Mouse (Mus musculus) brain, embryonic 14.5 days (tissue): ENCODE measurements around the gene Astl. TPM values are rescaled to one million over a fixed set of nuclear protein-coding genes. Genes with fewer than 3 reads are reported as not detected.

Experiments
- DNase-seq: peaks from one replicate; pipeline ENCODE4 v3.0.0-alpha.2; 2011; ENCODE audit warnings: low read depth
- CTCF ChIP-seq: fragments of 200-500 bp; IDR thresholded peaks from 2 replicates; pipeline ENCODE4 v1.5.1; 2012; ENCODE audit warnings: inconsistent platforms, mild to moderate bottlenecking, moderate library complexity, borderline replicate concordance; ENCODE audit not compliant: insufficient read depth, insufficient read length; ENCODE audit errors: extremely low read depth
- POLR2A ChIP-seq: fragments of 200-500 bp; IDR thresholded peaks from 2 replicates; pipeline ENCODE4 v1.6.1; 2012; ENCODE audit warnings: mild to moderate bottlenecking, inconsistent platforms, borderline replicate concordance; ENCODE audit not compliant: poor library complexity, insufficient read depth, insufficient read length, severe bottlenecking; ENCODE audit errors: extremely low read depth
- polyA plus RNA-seq: library from polyadenylated mRNA; depleted of rRNA; stranded (reverse); fragments of >200 nt; gene quantifications from 2 replicates; pipeline ENCODE4 v1.2.3, GENCODE M21; 2012

The Astl gene
- polyA plus RNA-seq, 1 experiment, result not detected

- no peak for TF ChIP-seq CTCF
- TF ChIP-seq POLR2A, result no peak
- no peak for DNase-seq
These were observed 5.5 kb upstream of the Astl start for GRCm38 (mm10) chr2:127332807-127333570.

DNA sequence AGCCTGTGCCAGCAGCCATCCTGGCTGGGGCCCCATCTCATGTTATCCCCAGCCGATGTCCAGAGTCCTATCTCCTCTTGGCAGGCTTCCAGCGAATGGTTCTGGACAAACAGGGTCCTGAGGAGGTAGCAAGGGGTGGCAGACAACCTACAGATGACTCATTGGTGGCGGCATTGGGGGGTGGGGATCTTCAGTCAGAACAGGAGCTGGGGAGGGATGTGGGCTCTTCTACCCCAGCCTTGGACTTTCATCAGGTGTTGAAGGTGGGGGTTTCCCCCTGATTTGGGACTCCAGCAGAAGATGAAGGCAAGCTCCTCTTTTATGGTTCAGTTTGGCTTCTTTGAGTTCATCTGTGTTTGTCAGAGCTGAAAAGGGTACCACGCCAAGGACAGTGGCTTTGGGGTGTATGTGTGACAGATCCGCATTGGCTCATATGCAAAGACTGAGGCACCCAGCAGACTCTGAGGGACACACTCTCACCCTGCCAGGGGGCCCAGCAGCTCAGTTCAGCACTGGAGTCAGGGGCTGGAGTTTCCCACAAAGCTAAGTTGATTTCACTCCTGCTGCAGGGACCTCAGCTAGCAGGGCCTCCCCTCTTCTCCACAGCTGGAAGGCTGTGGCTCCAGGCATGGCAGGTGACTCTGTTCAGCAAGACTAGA is 4.4 kb upstream of the Astl start:
- TF ChIP-seq POLR2A (no peak), CTCF (no peak)
- DNase-seq, result no peak

GRCm38 (mm10) chr2:127335078-127335541 is 3.3 kb upstream of the Astl start:
- no peak for TF ChIP-seq POLR2A
- TF ChIP-seq CTCF, result no peak
- no peak for DNase-seq

DNA sequence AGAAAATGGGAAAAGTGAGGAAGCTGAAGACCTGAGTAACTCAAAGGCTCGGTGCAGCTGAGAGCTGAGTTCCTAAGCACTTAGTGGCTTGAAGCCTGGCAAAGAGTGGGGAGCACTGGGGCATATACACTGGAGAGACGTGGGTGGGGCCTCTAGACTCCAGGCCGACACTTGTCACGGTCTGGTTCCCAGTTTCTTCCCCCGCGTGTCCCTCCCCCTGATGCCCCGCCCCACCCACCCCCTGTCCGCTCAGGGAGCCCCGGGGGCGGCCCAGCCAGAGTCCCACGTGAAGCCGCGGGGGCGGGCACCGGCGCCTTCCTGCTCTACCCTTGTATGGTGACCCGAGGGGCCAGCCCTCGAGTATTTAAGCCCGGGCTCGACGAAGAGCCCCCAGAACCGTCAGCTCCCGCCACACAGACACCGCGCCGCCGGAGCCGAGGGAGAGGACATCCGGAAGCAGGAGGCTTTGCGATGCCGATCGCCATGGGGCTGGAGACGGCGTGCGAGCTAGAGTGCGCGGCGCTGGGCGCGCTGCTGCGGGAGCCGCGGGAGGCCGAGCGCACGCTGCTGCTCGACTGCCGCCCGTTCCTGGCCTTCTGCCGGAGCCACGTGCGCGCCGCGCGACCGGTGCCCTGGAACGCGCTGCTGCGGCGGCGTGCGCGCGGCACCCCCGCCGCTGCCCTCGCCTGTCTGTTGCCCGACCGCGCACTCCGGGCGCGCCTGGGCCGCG is 2.5 kb upstream of the Astl start, which contains the start of gene Dusp2:
Gene Dusp2 (plus strand): TSS at position 393 of the 730 bp plus-strand sequence.
- peak; percentile 72 for DNase-seq
- TF ChIP-seq CTCF (no peak), POLR2A (0 out of 2 replicates have a peak, but pooled peaks have one; percentile 19)

DNA sequence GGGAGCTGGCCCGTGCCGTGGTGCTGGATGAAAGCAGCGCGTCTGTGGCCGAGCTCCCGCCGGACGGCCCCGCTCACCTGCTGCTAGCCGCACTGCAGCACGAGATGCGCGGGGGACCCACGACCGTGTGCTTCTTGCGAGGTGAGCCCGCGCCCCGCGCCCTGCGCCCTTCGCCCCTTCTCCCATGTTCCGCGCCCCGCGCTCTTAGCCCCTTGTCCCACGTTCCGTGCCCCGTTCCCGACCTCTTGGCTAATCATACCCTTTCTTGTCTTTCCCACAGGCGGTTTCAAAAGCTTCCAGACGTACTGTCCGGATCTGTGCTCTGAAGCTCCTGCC is 2.0 kb upstream of the Astl start:
- TF ChIP-seq POLR2A, result no peak
- no peak for TF ChIP-seq CTCF
- no peak for DNase-seq

DNA sequence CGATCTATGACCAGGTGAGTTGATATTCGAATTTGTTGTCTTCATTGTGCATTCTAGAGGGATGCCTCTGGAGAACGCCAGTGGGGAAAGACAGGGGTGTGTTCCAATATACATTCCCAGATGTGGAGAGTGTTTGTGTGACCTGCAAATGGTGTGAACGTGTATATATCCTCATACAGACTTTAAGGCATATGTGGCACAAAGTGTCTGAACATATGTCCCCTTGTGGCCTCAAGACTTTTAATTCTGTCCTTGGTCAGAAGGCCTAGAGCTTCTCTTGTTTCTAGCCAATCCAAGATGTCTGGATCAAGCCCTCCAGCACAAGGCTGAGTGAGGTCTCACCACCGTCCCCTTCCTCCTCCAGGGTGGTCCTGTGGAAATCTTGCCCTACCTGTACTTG is 1.6 kb upstream of the Astl start:
- TF ChIP-seq CTCF, result no peak
- TF ChIP-seq POLR2A, result no peak
- DNase-seq, result no peak

DNA sequence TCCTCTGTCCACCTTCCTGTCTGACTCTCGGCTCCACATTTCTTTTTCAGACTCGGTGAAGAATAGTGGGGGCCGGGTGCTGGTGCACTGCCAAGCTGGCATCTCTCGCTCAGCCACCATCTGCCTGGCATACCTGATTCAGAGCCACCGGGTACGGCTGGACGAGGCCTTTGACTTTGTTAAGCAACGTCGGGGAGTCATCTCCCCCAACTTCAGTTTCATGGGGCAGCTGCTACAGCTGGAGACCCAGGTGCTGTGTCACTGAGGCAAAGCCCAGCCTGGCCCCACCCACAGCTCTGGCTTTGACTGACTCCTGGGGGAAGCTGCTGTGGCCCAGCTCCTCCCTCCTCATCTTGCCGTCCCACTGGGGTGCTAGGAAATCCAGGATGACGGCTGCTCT is 908 bp upstream of the Astl start:
- DNase-seq, result no peak
- TF ChIP-seq POLR2A (no peak), CTCF (no peak)

DNA sequence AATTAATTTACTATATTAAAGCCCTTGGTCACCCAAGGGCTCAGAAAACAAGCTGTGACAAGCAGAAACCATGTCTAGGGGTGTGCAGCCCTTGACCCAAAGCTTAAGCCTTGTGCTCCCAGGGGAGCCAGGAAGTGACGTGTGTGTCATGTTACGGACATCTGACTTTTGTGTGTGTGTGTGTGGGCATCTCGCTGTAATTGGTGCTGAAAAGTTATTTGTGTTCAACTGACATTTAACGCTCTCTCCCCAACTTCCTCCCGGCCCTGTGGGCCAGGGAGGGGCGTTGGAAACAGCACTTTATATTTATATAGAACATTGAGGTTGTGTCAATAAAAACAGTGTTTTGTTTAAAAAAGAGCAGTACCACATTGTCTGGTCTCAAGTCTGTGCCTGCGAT is 427 bp upstream of the Astl start:
- no peak for DNase-seq
- no peak for TF ChIP-seq CTCF
- TF ChIP-seq POLR2A, result no peak

DNA sequence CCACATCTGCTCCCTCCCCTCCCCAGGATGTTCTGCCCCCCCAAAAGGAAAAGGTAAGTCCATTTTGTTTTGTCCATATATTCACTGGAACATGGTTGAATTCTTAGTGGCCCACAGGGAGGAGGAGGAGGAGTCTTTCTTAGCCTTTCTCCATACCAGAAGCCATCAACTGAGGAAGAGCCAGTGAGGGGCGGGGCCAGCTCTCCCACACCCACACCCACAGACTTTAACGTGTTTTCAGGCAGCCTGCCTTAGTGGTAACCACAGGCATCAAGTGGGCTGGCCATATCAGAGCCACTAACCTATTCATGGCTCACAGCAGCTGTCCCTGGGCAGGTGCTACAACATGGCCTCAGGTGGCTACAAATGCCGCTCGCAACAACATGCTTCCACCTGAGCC is 394 bp downstream of the Astl start:
- no peak for TF ChIP-seq POLR2A
- TF ChIP-seq CTCF, result no peak
- no peak for DNase-seq

- DNase-seq, result no peak
- no peak for TF ChIP-seq CTCF
- no peak for TF ChIP-seq POLR2A
These were observed 823 bp downstream of the Astl start for GRCm38 (mm10) chr2:127339262-127339661.

DNA sequence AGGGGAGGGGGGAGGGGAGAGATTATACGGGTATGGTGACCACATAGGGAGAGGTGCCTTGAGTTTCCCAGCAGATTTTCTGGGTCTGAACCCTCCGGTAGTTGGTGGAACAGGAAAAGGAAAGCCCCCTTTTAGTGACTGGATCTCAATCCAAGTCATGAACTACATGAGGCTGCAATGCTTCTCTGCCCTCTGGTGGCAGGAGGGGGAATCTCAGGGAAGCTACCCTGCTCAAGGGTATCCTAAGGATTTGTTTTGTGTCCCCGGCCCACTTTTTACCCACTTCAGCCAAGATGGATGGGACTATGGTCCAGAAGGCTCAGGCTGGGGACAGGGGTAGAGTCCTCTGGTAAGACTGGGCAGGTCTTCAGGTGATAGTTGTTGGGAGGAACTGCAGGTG is 2.7 kb downstream of the Astl start:
- DNase-seq, result peak; percentile 63
- TF ChIP-seq POLR2A, result no peak
- peak; percentile 83 for TF ChIP-seq CTCF
